Mouse (Mus musculus): ENCODE measurements around the gene Hcar1. TPM values are rescaled to one million over a fixed set of nuclear protein-coding genes. Genes with fewer than 3 reads are reported as not detected.
A peak's percentile ranks its signal among the peaks of the same experiment; 100 is the strongest.

The Hcar1 gene
- polyA plus RNA-seq, 1 experiment from 2014 or later, result 0.66 TPM

DNA sequence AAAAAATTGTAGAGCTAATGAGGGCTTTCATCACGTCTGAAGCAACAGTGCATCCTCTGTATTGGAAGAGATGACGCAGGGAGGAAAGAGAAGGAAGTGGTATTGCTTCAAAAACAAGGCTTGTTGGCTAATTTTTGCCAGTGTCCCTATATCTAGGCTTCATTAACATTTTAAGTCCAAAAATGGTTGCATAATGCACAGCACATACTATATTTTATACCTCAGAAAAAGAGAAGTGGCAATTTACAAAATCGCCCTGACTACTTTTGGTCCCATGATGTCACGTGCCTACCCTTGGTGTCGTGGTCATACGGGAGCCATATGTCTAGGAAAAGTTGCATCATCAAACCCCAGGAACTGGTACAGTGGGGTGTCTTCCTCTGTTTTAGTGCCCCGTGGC lies 47.5 kb downstream of the Hcar1 start:
- Histone ChIP-seq H3K27me3 (ENCODE audit: insufficient read depth, low read length) (no peaks in the 10 kb centered on the region), H3K9me3 (ENCODE audit: low read depth, low read length) (no peaks in the 10 kb centered on the region), H3K36me3 (ENCODE audit: insufficient read depth) (no peaks in the 10 kb centered on the region), H3K4me2 (no peak overlapping the region), H3K4me1 (ENCODE audit: insufficient read depth) (no peaks in the 10 kb centered on the region), H3K27ac (ENCODE audit: low read depth) (no peak overlapping the region), H3K4me3 (ENCODE audit: low read depth, low read length) (no peak overlapping the region), H3K9ac (no peak overlapping the region)
- no peak for ATAC-seq (ENCODE audit: insufficient read depth)
- 86% methylated on average over 7 of the region's 7 CpGs for WGBS
- DNase-seq, result no peak
- no peak for TF ChIP-seq CTCF (IDR thresholded peaks at IDR 0.05; ENCODE audit: low read depth)

DNA sequence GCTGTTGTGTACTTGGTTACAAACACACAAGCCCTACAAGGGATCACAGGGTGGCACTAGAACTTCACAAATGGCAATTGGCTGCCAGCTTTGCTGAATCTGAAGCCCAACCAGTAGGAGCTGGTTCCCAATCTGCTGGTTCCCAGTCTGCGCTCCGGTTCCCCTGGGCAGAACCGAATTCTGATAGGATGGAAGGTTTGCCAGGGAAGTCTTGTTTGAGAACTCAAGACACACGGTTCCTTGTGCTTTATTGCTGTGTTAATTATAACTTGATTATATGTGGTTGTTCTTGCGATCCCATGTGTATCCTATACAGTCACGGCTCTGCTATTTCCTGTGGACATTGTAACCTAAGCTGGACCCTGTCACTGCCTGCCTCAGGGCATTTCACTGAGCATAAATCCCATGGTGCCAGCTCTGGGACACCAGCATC lies 52.1 kb downstream of the Hcar1 start:
- peak; percentile 28; the same call in 1 of the 2 replicates for TF ChIP-seq CTCF (IDR thresholded peaks at IDR 0.05; ENCODE audit: low read depth)
- Histone ChIP-seq H3K27ac (ENCODE audit: low read depth) (no peak overlapping the region), H3K4me2 (no peak overlapping the region), H3K36me3 (ENCODE audit: insufficient read depth) (no peaks in the 10 kb centered on the region; the same call in 1 of the 2 replicates), H3K4me1 (ENCODE audit: insufficient read depth) (no peaks in the 10 kb centered on the region), H3K27me3 (ENCODE audit: insufficient read depth, low read length) (no peaks in the 10 kb centered on the region), H3K9ac (no peak overlapping the region), H3K9me3 (ENCODE audit: low read depth, low read length) (no peaks in the 10 kb centered on the region), H3K4me3 (ENCODE audit: low read depth, low read length) (no peak overlapping the region)
- DNase-seq, result peak; percentile 45
- 73% methylated on average over 6 of the region's 6 CpGs for WGBS
- no peak for ATAC-seq (ENCODE audit: insufficient read depth)

Other genes starting within 250 kb of the Hcar1 start
- gene Clip1, start 195.4 kb downstream of the Hcar1 start, polyA plus RNA-seq (2014; fragmentation: Nextera tagmentation; extraction: Ambion mirVana), result 33.8 and 33.9 TPM in 2 replicates
- gene Zcchc8, start 158.9 kb downstream of the Hcar1 start, polyA plus RNA-seq (2014; fragmentation: Nextera tagmentation; extraction: Ambion mirVana), result 92.0 and 95.1 TPM in 2 replicates
- 103 and 118 TPM in 2 replicates for gene Rsrc2, start 130.6 kb downstream of the Hcar1 start, polyA plus RNA-seq (2014; fragmentation: Nextera tagmentation; extraction: Ambion mirVana)
- gene Kntc1, start 130.3 kb downstream of the Hcar1 start, polyA plus RNA-seq (2014; fragmentation: Nextera tagmentation; extraction: Ambion mirVana), result 44.2 and 44.4 TPM in 2 replicates
- gene Hcar2, start 14.5 kb downstream of the Hcar1 start, polyA plus RNA-seq (2014; fragmentation: Nextera tagmentation; extraction: Ambion mirVana), result not detected in 2 replicates
- gene Denr, start 27.2 kb upstream of the Hcar1 start, polyA plus RNA-seq (2014; fragmentation: Nextera tagmentation; extraction: Ambion mirVana), result 130 and 137 TPM in 2 replicates
- 0.95 and 1.4 TPM in 2 replicates for gene Gm43518, start 47.4 kb upstream of the Hcar1 start, polyA plus RNA-seq (2014; fragmentation: Nextera tagmentation; extraction: Ambion mirVana)
- gene Ccdc62, start 50.7 kb upstream of the Hcar1 start, polyA plus RNA-seq (2014; fragmentation: Nextera tagmentation; extraction: Ambion mirVana), result 8.3 and 9.3 TPM in 2 replicates
- 9.1 and 9.3 TPM in 2 replicates for gene Hip1r, start 93.6 kb upstream of the Hcar1 start, polyA plus RNA-seq (2014; fragmentation: Nextera tagmentation; extraction: Ambion mirVana)
- 34.8 and 39.3 TPM in 2 replicates for gene Vps37b, start 152.2 kb upstream of the Hcar1 start, polyA plus RNA-seq (2014; fragmentation: Nextera tagmentation; extraction: Ambion mirVana)
- 0.88 and 1.1 TPM in 2 replicates for gene Abcb9, start 215.8 kb upstream of the Hcar1 start, polyA plus RNA-seq (2014; fragmentation: Nextera tagmentation; extraction: Ambion mirVana)
- gene Ogfod2, start 232.3 kb upstream of the Hcar1 start, polyA plus RNA-seq (2014; fragmentation: Nextera tagmentation; extraction: Ambion mirVana), result 13.3 and 13.4 TPM in 2 replicates
- gene Arl6ip4, start 236.1 kb upstream of the Hcar1 start, polyA plus RNA-seq (2014; fragmentation: Nextera tagmentation; extraction: Ambion mirVana), result 100.0 and 105 TPM in 2 replicates